Mouse (Mus musculus): ENCODE measurements around the gene Angptl2.

DNA sequence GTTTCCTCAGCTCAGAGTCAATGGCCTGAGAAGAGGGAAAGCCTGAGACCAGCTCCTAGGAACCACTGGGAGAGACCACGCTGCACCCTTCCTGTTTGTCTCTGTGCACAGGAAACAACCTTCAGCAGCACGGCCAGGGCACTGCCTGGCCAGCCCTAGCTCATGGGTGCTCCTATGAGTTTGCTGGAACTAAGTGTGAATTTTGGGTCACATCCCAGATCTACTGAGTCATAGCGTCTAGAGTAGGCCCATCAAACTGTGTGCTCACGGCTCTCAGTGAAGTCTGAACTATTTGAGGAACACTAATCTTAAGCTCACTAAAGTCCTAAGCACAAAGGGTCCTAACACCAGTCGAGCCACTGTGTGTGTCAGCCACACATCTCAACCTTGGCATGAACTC is 10.9 kb upstream of the Angptl2 start:
- no peak for TF ChIP-seq CTCF (IDR thresholded peaks at IDR 0.05; ENCODE audit: low read depth, low read length)
- no peak for TF ChIP-seq POLR2A (IDR thresholded peaks at IDR 0.05; ENCODE audit: borderline replicate concordance, low read depth, low read length)

All from bone marrow macrophage, adult 2 months (primary cell).